Mouse (Mus musculus) hindbrain, embryonic 11.5 days (tissue): ENCODE measurements around the gene Gfra4. TPM values are rescaled to one million over a fixed set of nuclear protein-coding genes. Genes with fewer than 3 reads are reported as not detected.

ENCODE experiments used
- ATAC-seq: fragments of 200-750 bp; cut with Nextera tagmentation; 2 replicates; pipeline ENCODE4 v1.8.0; 2017; ENCODE audit warnings: mild to moderate bottlenecking, moderate TSS enrichment, moderate library complexity; ENCODE audit not compliant: low FRiP score
- DNase-seq: peaks from one replicate; pipeline ENCODE4 v3.0.0-alpha.2; 2015; ENCODE audit warnings: low spot score
- H3K27ac ChIP-seq: fragments of 300-500 bp; sonication (generic); 2 replicates; pipeline ENCODE4 v1.5.1; 2014; ENCODE audit warnings: mild to moderate bottlenecking, low read depth, low read length
- H3K27me3 ChIP-seq: fragments of 300-500 bp; sonication (generic); 2 replicates; pipeline ENCODE4 v1.6.1; 2014; ENCODE audit warnings: mild to moderate bottlenecking, low read length, moderate library complexity, mixed read lengths; ENCODE audit not compliant: control insufficient read depth, insufficient read depth
- H3K36me3 ChIP-seq: fragments of 300-500 bp; sonication (generic); 2 replicates; pipeline ENCODE4 v1.6.1; 2014; ENCODE audit warnings: mild to moderate bottlenecking, low read length, moderate library complexity, mixed read lengths; ENCODE audit not compliant: control insufficient read depth, insufficient read depth
- H3K4me1 ChIP-seq: fragments of 300-500 bp; sonication (generic); replicated peaks from 2 replicates; pipeline ENCODE4 v1.6.1; 2014; ENCODE audit warnings: low read length, mixed read lengths; ENCODE audit not compliant: control insufficient read depth, insufficient read depth
- H3K4me2 ChIP-seq: fragments of 300-500 bp; sonication (generic); replicated peaks from 2 replicates; pipeline ENCODE4 v1.6.1; 2014; ENCODE audit warnings: mild to moderate bottlenecking, low read depth, low read length
- H3K4me3 ChIP-seq: fragments of 300-500 bp; sonication (generic); 2 replicates; pipeline ENCODE4 v1.5.1; 2014; ENCODE audit warnings: low read depth, low read length
- H3K9ac ChIP-seq: fragments of 300-500 bp; sonication (generic); 2 replicates; pipeline ENCODE4 v1.6.1; 2014; ENCODE audit warnings: low read depth, low read length
- H3K9me3 ChIP-seq: fragments of 300-500 bp; sonication (generic); 2 replicates; pipeline ENCODE4 v1.6.1; 2016; ENCODE audit warnings: low read length; ENCODE audit not compliant: control insufficient read depth
- WGBS: fragments of 180-500 bp; shearing (Covaris S2); extraction: QIAGEN DNeasy Blood & Tissue Kit; methylation state at CpG from one replicate; pipeline ENCODE4 v1.1.7; 2014; 5-methylcytosine and 5-hydroxymethylcytosine counted together
- polyA plus RNA-seq: library from polyadenylated mRNA; unstranded; fragments of >200 nt; fragmentation: Nextera tagmentation; extraction: Ambion mirVana; gene quantifications from 2 replicates; pipeline ENCODE4 v1.2.1, GENCODE M21; 2014

Gene Gfra4
- polyA plus RNA-seq, 1 experiment from 2014 or later: 5.6 TPM

- no peak overlapping the region for H3K9ac ChIP-seq
- H3K4me2 ChIP-seq: no peak overlapping the region
- no peak overlapping the region for H3K4me3 ChIP-seq
- no peaks in the 10 kb centered on the region for H3K9me3 ChIP-seq
- H3K36me3 ChIP-seq: no peaks in the 10 kb centered on the region
- 89% methylated on average over 2 of the region's 2 CpGs for WGBS
- no peak overlapping the region for H3K27ac ChIP-seq
- DNase-seq (no peak), ATAC-seq (no peak)
- H3K27me3 ChIP-seq: no peaks in the 10 kb centered on the region
- no peaks in the 10 kb centered on the region for H3K4me1 ChIP-seq
Observed at GRCm38 (mm10) chr2:131030561-131030960, 12.3 kb downstream of the Gfra4 start.

- Histone ChIP-seq H3K9me3 (no peaks in the 10 kb centered on the region), H3K9ac (no peak overlapping the region), H3K4me3 (no peak overlapping the region), H3K4me2 (no peak overlapping the region), H3K36me3 (no peaks in the 10 kb centered on the region), H3K27me3 (no peaks in the 10 kb centered on the region), H3K4me1 (no peaks in the 10 kb centered on the region), H3K27ac (no peak overlapping the region)
- ATAC-seq (no peak), DNase-seq (no peak)
- 71% methylated on average over 9 of the region's 9 CpGs for WGBS
Observed at GRCm38 (mm10) chr2:131029065-131029935, 13.6 kb downstream of the Gfra4 start.

GRCm38 (mm10) chr2:131026941-131027340 is 15.9 kb downstream of the Gfra4 start:
- H3K4me1 ChIP-seq: no peaks in the 10 kb centered on the region
- no peak for ATAC-seq
- H3K27ac ChIP-seq: no peak overlapping the region
- H3K27me3 ChIP-seq: no peaks in the 10 kb centered on the region
- H3K4me2 ChIP-seq: no peak overlapping the region
- H3K4me3 ChIP-seq: no peak overlapping the region
- WGBS: 85% methylated on average over 3 of the region's 3 CpGs
- H3K9ac ChIP-seq: no peak overlapping the region
- H3K36me3 ChIP-seq: no peaks in the 10 kb centered on the region
- DNase-seq: no peak
- no peaks in the 10 kb centered on the region for H3K9me3 ChIP-seq

GRCm38 (mm10) chr2:131025230-131025629 is 17.7 kb downstream of the Gfra4 start:
- no peak for ATAC-seq
- no peak overlapping the region for H3K9ac ChIP-seq
- H3K27me3 ChIP-seq: no peaks in the 10 kb centered on the region
- no peaks in the 10 kb centered on the region for H3K36me3 ChIP-seq
- H3K27ac ChIP-seq: no peak overlapping the region
- no peak overlapping the region for H3K4me3 ChIP-seq
- WGBS: 90% methylated on average over 2 of the region's 2 CpGs
- H3K4me2 ChIP-seq: no peak overlapping the region
- no peaks in the 10 kb centered on the region for H3K9me3 ChIP-seq
- DNase-seq: no peak
- H3K4me1 ChIP-seq: no peaks in the 10 kb centered on the region

GRCm38 (mm10) chr2:131010566-131010965 is 32.3 kb downstream of the Gfra4 start:
- Histone ChIP-seq H3K4me2 (no peak overlapping the region), H3K4me1 (no peaks in the 10 kb centered on the region), H3K9ac (no peak overlapping the region), H3K27me3 (no peaks in the 10 kb centered on the region), H3K36me3 (no peaks in the 10 kb centered on the region), H3K27ac (no peak overlapping the region), H3K9me3 (no peaks in the 10 kb centered on the region), H3K4me3 (no peak overlapping the region)
- ATAC-seq: no peak
- no peak for DNase-seq
- 86% methylated on average over 1 of the region's 1 CpGs for WGBS

GRCm38 (mm10) chr2:131009123-131009522 is 33.8 kb downstream of the Gfra4 start:
- Histone ChIP-seq H3K4me1 (no peaks in the 10 kb centered on the region), H3K36me3 (no peaks in the 10 kb centered on the region), H3K9ac (no peak overlapping the region), H3K9me3 (no peaks in the 10 kb centered on the region), H3K4me3 (no peak overlapping the region), H3K27me3 (no peaks in the 10 kb centered on the region), H3K4me2 (no peak overlapping the region), H3K27ac (no peak overlapping the region)
- 91% methylated on average over 2 of the region's 2 CpGs for WGBS
- ATAC-seq (no peak), DNase-seq (no peak)

GRCm38 (mm10) chr2:130992818-130993217 is 50.1 kb downstream of the Gfra4 start:
- H3K9ac ChIP-seq: no peak overlapping the region
- H3K4me3 ChIP-seq: no peak overlapping the region
- ATAC-seq (no peak), DNase-seq (no peak)
- no peak overlapping the region for H3K4me2 ChIP-seq
- 91% methylated on average over 2 of the region's 2 CpGs for WGBS
- no peaks in the 10 kb centered on the region for H3K9me3 ChIP-seq
- H3K4me1 ChIP-seq: no peaks in the 10 kb centered on the region
- no peaks in the 10 kb centered on the region for H3K36me3 ChIP-seq
- H3K27ac ChIP-seq: no peak overlapping the region
- no peaks in the 10 kb centered on the region for H3K27me3 ChIP-seq

Other genes with a start within 250 kb of the Gfra4 start
- 66.8 and 70.6 TPM in 2 replicates for gene 4930402H24Rik, start 136.7 kb downstream of the Gfra4 start, polyA plus RNA-seq
- 9.3 and 9.9 TPM in 2 replicates for gene Atrn, start 136.6 kb downstream of the Gfra4 start, polyA plus RNA-seq
- gene Adam33, start 20.7 kb upstream of the Gfra4 start, polyA plus RNA-seq: 0.54 and 0.66 TPM in 2 replicates
- 0.10 and 0.15 TPM in 2 replicates for gene Siglec1, start 43.7 kb upstream of the Gfra4 start, polyA plus RNA-seq
- gene Hspa12b, start 84.2 kb upstream of the Gfra4 start, polyA plus RNA-seq: 4.0 and 4.6 TPM in 2 replicates
- gene Gm11037, start 90.4 kb upstream of the Gfra4 start, polyA plus RNA-seq: not detected in 2 replicates
- 122 and 123 TPM in 2 replicates for gene 1700037H04Rik, start 117.0 kb upstream of the Gfra4 start, polyA plus RNA-seq
- gene Cenpb, start 137.0 kb upstream of the Gfra4 start, polyA plus RNA-seq: 8.8 and 9.0 TPM in 2 replicates
- 102 and 106 TPM in 2 replicates for gene Cdc25b, start 143.9 kb upstream of the Gfra4 start, polyA plus RNA-seq
- 7.7 and 9.4 TPM in 2 replicates for gene Spef1, start 144.2 kb upstream of the Gfra4 start, polyA plus RNA-seq
- gene Ap5s1, start 164.0 kb upstream of the Gfra4 start, polyA plus RNA-seq: 23.9 and 25.2 TPM in 2 replicates
- gene Mavs, start 191.0 kb upstream of the Gfra4 start, polyA plus RNA-seq: 8.7 and 10.7 TPM in 2 replicates
- 49.6 and 58.0 TPM in 2 replicates for gene Pank2, start 219.4 kb upstream of the Gfra4 start, polyA plus RNA-seq